Mouse (Mus musculus): ENCODE data around the gene Rpl26. TPM values are rescaled to one million over a fixed set of nuclear protein-coding genes. Genes with fewer than 3 reads are reported as not detected.
"Not testable (repeated sequence)": the region's sequence is repeated elsewhere in the genome, so short reads cannot be mapped to it uniquely, and the experiment has no call there.

Rpl26 gene
- total RNA-seq, 2 experiments from 2014 or later = 777 to 828 TPM

GRCm38 (mm10) chr11:68906461-68906790 is 5.0 kb downstream of the Rpl26 start:
- intact Hi-C loops (cut with DNase I) = loop anchor here (2.0 to 5.0 kb wide), 2 partner anchors 36 to 130 kb away; no protein-coding TSS in a partner anchor

DNA sequence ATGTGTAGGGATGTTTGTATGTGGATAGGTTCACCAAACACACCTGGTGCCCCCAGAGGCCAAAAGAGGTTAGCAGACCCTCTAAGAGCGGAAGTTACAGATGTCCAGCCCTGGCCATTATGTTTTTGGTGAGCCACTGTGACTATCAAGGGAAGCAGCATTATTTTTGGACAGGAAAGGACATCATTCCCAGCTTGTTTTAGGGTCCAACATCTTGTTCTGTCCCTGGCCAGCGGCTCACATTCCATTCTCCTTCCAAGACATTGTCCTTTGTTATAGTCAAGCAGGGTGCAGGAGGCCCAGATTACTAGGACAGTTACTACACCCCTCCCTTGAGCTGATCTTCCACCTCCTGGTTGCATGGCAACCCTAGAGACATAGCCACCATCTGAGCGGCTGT is 5.9 kb downstream of the Rpl26 start:
- DNase-seq = peak in 1 of 2 experiments; percentile 36
- intact Hi-C loops (cut with DNase I) = loop anchor here (1.0 to 5.0 kb wide), 3 partner anchors 35 to 130 kb away; no protein-coding TSS in a partner anchor

More at GRCm38 (mm10) chr11:68906461-68906790, 5.0 kb downstream of the Rpl26 start:
- DNase-seq = no peak

DNA sequence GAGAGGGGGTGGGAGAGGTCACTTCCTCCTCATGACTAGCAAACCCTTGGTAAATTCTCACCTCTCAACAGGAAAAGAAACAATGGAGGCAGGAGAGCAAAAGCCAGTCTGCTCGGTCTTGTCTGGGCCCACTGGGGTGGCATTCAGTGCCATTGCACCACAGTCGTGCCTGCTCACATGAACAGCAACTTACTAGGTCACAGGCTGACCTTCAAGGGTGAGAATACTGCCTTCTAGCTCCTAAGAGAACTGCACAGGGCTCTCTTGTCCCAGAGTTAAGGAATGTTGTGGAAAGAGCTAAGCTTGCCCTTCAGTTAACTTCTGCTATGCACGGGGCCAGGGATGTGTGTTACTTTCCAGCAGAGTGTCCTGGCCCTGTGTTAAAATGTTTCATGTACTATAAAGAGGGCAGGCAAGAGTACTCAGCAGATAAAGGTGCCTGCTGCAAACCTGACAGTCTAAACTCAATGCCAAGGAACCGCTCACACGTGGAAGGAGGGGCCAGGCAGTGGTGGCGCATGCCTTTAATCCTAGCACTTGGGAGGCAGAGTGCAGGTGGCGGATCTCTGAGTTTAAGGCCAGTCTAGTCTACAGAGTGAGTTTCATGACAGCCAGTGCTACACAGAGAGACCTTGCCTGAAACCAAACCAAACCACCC is 7.6 kb downstream of the Rpl26 start:
- peak in 1 of 2 experiments; percentile 35 for DNase-seq
- intact Hi-C loops (cut with DNase I) = loop anchor here (5.0 kb wide), 1 partner anchor 33 kb away; no protein-coding TSS in a partner anchor

GRCm38 (mm10) chr11:68911531-68912177 is 10.3 kb downstream of the Rpl26 start:
- peak in 1 of 2 experiments; percentile 37 for DNase-seq
- intact Hi-C loops (cut with DNase I) = no loop called here

GRCm38 (mm10) chr11:68914566-68914965 is 13.2 kb downstream of the Rpl26 start:
- DNase-seq = no peak

DNA sequence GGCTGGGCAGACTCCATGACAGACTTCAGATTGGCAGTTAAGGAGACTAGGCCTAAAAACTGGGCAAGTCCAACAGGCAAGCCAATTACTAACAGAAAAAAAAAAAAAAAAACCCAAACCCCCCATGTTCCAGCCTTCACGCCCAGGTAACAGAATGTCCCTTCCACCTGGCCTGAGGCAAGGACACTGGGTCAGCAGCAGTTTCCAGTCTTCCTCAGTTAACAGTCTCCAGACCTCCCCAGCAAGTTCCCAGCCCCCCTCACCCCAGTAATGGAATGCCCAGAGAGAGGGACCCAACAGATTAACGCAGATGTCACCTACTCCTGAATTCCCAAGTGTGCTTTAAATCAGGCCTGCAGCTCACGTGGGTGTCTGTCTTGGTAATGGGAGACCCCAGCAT is 21.8 kb downstream of the Rpl26 start:
- no peak for DNase-seq
- intact Hi-C loops (cut with DNase I) = no loop called here

More at GRCm38 (mm10) chr11:68914566-68914965, 13.2 kb downstream of the Rpl26 start:
- intact Hi-C loops (cut with DNase I) = no loop called here

DNA sequence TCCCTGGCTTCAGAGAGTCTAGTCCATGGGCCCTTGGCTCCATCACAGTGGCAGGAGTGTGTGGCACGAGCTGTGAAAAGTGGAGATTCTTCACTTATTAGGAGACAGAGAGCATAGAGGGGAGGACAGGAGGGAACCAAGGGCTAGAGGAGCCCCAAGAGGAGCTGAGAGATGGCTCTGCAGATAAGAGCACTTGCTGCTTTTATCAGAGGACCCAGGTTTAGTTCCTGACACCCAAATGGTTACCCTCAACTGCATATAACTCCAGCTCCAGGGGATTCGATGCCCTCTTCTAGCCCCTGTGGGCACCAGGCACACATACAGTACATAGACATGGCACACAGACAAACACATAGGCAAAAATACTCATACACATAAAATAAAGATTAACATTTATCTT is 23.4 kb downstream of the Rpl26 start:
- intact Hi-C loops (cut with DNase I) = no loop called here
- DNase-seq = no peak

GRCm38 (mm10) chr11:68926981-68927380 is 25.6 kb downstream of the Rpl26 start, which contains the start of gene Odf4:
Gene Odf4 (minus strand): TSS chr11:68927081.
- DNase-seq = no peak
- intact Hi-C loops (cut with DNase I) = no loop called here

DNA sequence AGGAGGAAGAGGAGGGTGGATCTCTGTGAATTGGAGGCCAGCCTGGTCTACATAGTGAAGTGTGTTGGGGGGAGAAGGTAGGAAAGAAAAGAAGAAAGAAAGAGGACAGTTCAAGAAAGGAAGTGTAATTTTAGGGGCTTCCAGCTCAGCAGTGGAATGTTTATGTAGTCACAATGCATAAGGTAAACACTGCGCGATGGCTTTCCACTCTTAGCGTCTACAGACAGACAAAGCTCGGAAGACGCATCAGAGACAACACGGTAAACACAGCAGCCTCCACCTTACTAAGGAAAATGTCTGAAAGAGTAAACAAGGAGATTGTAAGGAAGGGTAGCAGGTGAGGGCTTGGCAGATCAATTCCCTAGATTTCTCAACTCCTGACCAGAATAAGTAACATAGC is 28.6 kb downstream of the Rpl26 start:
- intact Hi-C loops (cut with DNase I) = no loop called here
- DNase-seq = no peak

- DNase-seq = no peak
- intact Hi-C loops (cut with DNase I) = no loop called here
These were observed 32.6 kb downstream of the Rpl26 start for GRCm38 (mm10) chr11:68933885-68934507.

DNA sequence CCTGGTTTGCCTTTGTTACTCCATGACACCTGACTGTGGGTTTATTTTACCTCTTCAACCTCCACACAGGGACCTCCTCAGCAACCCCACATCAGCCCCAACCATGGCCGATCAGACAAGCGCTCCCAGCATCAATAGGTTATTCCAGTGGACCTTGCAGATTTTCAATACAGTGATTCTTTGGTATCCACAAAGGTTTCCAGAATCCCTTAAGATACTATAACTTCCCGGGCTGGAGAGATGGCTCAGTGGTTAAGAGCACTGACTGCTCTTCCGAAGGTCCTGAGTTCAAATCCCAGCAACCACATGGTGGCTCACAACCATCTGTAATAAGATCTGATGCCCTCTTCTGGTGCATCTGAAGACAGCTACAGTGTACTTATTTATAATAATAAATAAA is 35.6 kb downstream of the Rpl26 start:
- intact Hi-C loops (cut with DNase I); DNase-seq: not testable (repeated sequence)

DNA sequence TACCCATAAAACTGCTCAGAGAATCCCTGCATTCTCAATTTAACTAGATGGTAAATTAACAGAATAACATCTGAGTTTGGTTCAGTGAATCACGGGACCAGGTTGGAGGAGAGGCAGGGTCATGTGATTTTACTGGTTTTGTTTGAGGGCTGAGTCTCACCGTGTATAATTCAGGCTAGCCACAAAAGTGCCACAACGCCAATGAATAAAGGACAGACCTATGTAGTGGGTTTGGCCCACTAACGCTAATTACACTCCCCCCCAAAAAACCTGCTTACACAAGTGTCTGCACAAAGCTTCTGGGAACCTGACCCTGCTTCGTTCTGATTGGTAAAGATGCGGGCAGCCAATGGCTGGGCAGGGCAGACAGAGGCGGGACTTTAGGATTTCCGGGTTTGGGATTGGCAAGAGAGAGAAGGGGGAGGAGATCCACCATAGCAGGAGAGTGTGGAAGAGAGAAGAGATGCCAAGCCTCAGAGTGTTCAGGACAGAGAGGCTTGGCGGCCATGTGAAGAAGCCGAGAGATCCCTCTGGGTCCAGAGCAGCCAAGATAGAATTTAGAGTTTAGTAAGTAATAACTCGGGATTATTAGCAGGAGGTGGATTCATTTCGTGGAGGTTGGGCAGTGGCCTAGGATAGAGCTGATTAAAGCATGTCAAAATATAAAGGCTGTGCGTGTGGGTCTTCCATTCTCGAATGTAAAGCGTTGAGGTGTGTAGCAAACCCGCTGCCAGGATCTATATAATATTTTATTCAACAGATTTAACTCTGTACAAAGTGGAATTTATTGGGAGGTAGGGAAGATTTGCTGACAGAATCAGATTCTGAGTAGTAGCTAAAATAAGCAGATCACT is 38.3 kb downstream of the Rpl26 start:
- peak; percentile 94 for DNase-seq
- intact Hi-C loops (cut with DNase I) = loop anchor here (5.0 kb wide), 1 partner anchor 32 kb away; no protein-coding TSS in a partner anchor

DNA sequence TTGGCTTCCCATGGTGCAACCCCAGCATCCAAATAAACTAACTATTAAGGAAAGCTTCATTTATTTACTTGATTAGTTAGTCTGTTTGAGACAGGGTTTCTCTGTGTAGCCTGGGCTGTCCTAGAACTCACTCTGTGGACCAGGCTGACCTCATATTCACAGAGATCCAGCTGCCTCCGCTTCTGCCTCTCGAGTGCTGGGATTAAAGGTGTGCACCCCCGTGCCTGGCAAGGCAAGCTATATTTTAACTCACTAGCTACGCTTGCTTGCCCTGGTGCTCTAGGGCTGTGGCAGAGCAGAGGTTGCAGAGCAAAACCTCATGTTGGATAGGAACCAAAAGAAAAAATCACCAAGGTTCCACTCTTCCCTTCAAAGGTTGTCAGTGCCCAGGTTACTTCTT is 39.1 kb downstream of the Rpl26 start:
- intact Hi-C loops (cut with DNase I) = loop anchor here (5.0 kb wide), 1 partner anchor 33 kb away; no protein-coding TSS in a partner anchor

DNA sequence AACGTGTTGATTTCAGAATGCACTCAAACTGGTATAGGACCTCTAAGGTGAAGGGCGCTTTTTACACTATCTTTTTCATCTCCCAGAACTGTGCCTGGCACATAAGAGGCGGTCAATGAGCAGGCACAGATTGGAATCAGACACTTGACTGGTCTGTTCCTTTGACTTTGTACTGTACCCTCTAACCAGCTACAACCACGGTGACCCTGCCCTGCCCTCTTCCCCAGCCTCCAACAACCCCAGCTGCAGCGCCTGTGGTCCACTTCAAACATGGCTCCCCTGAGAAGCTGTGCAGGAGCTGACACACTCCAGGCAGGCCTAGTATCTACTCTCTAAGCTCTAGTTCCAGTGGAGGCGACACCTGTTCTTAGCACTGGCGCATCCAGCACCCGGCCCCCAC is 41.3 kb downstream of the Rpl26 start:
- intact Hi-C loops (cut with DNase I) = loop anchor here (5.0 kb wide), 1 partner anchor 35 kb away; no protein-coding TSS in a partner anchor

More for the DNA sequence above, 39.1 kb downstream of the Rpl26 start:
- no peak for DNase-seq

GRCm38 (mm10) chr11:68945245-68945644 is 43.9 kb downstream of the Rpl26 start:
- intact Hi-C loops (cut with DNase I) = no loop called here
- no peak for DNase-seq

More for the DNA sequence above, 41.3 kb downstream of the Rpl26 start:
- no peak for DNase-seq

- DNase-seq = no peak
- intact Hi-C loops (cut with DNase I) = no loop called here
These were observed 44.6 kb downstream of the Rpl26 start for GRCm38 (mm10) chr11:68946001-68946400.

DNA sequence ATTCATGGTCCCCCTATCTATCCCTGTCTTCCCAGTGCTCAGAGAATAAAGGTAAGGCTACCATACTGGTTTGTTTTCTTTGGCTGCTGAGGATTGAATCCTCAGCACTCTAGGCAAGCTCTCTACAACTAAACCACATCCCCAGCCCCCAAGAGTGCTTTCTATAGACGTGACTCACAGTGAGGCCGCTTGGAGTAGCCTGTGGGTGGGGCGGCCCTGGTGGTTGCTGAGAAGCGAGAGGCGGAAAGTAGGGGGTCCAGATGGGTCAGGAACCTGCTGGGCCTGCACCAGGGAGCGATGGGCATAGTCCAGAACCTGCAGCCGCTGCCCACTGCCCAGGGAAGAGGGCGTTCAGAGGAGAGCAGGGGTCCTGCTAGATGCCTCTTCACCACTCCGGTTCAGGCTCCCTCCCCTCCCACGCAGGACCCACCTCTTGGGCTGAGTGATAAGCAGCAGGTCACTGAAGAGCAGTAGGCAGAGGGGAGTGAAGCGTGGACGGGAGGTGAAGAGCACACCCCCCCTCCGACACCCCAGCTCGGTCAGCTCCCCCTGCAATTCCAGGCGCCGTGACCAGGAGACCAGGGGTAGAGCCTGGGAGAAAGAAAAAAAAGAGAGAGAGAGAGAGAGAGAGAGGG is 45.5 kb downstream of the Rpl26 start:
- DNase-seq = no peak
- intact Hi-C loops (cut with DNase I) = no loop called here

DNA sequence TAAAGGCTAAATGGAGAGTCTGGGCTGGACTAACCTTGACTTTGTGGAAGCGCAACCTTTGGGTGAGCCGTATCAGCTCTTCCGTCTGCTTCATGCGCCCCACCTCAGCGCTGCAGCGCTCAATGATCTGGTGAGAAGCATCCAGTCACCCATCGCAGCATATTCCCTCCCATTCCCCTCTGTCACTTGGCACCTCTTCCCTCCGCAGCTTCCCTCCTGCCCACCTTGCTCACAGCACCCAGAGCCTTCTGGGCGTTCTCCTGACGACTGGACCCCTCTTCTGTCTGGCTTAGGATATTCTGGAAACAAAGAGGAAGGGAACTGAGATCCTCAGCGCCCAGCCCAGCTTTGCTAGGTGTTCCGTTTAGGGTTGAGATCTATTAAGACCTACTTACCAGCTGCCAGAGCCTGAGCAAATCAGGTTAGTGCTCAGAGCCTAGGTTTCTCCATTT is 46.2 kb downstream of the Rpl26 start:
- no peak for DNase-seq
- intact Hi-C loops (cut with DNase I) = no loop called here

DNA sequence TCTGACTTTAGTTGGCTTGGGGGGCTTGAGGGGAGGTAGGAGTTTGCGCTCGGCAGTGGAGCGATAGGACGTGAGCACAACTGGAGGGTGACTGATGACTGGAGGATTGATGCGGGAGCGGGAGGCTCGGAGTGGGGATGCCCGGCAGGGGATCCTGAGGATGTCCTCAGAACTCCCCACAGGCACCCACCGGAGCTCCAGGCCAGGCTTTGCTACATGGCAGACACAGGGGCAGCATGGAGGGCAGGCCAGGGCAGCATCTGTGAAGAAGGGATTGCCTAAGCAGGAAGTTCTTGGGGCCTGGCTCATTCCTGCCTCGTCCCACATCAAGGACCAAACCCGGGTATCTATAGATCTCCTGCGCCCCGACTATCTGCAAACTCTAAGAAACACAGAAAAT is 52.5 kb downstream of the Rpl26 start:
- DNase-seq = no peak
- intact Hi-C loops (cut with DNase I) = no loop called here

- no peak for DNase-seq
- intact Hi-C loops (cut with DNase I) = no loop called here
These were observed 53.0 kb downstream of the Rpl26 start for GRCm38 (mm10) chr11:68954408-68954807.
